Mouse (Mus musculus) gastrocnemius, adult 18-20 months (tissue): ENCODE results near the gene Ulk4. TPM values are rescaled to one million over a fixed set of nuclear protein-coding genes. Genes with fewer than 3 reads are reported as not detected.

ENCODE experiments used
- DNase-seq: peaks from one replicate; pipeline ENCODE4 v3.0.0; 2021; ENCODE audit warnings: low spot score
- total RNA-seq, 2 experiments: library from RNA; stranded (reverse); gene quantifications; 2 replicates each; pipeline ENCODE4 v1.2.3; 2021

Ulk4 gene
- total RNA-seq, 2 experiments from 2014 or later: 0.07 TPM

DNA sequence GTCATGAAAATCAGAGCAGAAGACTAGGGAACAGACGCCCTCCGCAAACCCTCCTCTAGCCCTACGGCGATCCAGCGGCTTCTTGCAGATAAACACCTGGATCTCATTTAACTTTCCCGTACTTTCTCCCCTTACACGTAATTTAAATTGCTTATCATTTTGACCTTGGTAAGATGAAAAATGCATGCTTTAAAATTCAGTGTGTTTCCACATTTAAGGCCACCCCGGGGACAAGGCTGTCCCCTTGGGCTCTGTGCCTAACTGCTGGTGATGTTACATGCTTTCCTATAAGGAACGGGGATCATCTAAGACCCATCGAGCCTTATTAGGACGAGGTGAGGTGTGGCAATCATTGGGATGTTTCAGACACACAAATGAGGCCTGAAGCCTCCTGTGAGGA lies 256.6 kb downstream of the Ulk4 start:
- no peak for DNase-seq

DNA sequence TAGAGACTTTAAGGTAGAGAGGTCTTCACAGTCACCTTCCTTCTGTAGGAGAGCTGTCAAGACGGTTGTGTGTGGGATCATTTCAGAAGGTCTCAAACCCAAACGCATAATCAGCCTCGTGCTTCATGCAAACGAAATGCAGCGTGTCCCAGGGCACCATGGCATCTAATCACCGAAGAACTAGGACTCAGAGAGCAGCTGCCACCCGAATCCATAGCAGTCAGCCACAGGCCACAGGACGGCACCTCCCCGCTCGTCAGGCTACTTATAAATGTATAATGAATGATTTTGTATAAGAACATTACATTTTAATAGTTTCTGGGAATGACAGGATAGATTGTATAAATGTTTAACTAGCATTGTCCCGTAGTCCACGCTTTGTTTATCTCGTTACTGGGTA lies 257.1 kb downstream of the Ulk4 start:
- no peak for DNase-seq

DNA sequence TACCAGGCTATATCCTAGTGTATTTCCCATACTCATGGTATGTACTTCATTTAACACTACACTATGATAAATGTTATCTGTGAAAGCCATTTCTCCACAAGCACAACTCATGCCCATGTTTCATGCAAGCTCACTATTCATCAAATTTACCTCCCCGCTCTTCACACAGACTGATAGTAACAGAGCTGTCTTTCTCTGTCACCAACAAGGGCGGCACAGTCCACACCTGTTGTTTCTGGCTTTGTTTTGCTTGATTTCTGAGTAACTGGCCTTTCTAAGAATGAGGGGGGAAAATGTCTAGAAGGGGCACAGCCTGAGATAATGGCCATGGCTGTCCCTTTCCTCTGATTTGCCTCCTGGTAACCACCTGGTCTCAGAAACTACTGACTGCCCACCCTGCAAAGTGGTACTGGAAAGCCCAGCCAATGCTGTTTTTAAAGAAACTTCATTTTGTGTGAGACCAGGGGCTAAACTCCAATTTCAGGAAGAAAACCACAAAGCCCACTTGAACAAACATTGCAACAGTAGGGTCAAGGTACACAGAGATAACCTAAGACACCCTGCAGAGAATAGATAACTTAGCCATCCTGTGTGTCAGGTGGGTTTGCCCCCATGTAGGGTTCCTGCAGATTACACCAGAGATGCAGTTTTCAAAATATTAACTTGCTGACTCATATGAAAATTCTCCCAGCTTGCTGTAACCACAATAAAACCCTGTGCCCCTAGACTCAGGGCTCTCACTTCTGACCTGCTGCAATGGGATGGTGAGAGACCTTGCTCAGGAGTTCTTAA lies 258.3 kb downstream of the Ulk4 start:
- no peak for DNase-seq

- DNase-seq: no peak
These were observed 261.0 kb downstream of the Ulk4 start for GRCm38 (mm10) chr9:121015810-121016502.

DNA sequence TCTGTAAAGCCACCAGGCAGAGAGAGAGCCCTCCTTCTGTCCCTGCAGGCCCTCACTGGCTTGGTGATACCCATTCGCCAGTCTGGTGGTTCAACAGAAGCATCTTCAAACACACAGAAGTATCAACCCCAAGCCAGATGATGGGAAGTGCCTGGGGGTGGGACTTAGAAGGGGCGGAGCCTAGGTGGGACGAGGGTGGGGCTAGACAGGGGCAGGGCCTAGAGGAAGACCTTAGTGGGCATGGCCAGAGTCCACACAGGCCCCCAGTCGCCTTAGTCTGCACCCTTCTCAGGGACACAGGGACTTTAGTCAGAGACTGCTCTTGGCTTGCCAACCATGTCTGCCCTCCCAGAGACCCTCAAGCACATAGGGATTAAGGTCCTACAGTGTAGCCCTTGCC lies 265.5 kb downstream of the Ulk4 start:
- DNase-seq: no peak

- no peak for DNase-seq
These were observed 266.5 kb downstream of the Ulk4 start for GRCm38 (mm10) chr9:121010544-121010943.

DNA sequence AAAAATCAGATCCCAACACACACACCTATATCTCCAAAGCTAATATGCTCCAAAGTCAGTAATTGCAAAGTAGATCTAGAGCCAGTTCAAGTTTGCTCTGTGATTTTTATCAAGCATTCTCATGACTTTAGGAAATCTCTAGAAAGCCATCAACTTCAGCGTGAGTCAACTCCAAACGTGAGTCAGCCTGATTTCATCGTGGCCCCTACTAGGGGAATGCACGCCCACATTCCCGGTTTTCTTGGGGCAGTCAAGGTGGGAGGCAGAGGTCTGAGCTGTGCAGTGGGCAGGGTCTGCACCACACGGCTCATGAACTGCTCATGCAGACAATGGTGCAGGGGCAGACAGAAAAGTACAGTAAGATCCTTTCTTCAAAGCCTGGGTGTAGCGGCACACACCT lies 271.0 kb downstream of the Ulk4 start:
- no peak for DNase-seq

- DNase-seq: no peak
These were observed 275.1 kb downstream of the Ulk4 start for GRCm38 (mm10) chr9:121001681-121002540.

GRCm38 (mm10) chr9:121000641-121001320 lies 276.2 kb downstream of the Ulk4 start:
- DNase-seq: no peak

DNA sequence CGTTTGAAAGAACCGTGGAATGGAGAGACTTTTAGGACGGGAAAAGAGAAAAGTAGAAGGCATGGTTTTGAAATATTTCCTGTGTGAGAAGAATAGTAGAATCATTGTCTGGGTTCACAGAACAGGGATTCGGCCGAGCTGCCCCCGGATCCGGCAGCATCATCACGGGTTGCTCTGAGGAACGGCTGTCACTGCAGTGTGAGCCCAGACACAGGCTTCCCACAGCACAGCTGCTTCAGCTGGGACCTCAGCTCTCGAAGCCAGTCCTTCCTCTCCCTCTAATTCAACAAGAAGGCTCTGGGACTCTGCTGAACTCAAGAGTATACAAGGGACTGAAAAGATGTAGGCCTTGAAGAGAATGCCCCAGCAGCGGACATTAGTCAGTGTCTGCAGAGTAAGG lies 278.3 kb downstream of the Ulk4 start:
- no peak for DNase-seq

GRCm38 (mm10) chr9:120994223-120995155 lies 282.5 kb downstream of the Ulk4 start:
- no peak for DNase-seq

- no peak for DNase-seq
These were observed 284.0 kb downstream of the Ulk4 start for GRCm38 (mm10) chr9:120993004-120993403.

DNA sequence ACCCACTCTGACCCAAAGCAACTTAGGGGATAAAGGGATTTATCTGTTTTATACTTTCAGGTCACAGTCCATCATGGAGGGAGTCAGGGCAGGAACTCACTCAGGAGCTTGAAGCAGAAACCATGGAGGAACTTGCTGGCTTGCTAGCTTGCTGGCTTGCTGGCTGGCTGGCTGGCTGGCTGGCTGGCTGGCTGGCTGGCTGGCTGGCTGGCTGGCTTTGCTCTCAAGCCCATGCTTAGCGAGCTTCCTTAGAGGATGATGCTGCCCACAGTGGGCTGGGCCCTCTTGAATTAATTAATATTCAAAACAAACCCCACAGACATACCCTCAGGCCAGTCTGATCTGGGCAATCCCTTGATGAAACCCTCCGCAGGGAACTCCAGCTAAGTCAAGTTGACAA lies 285.2 kb downstream of the Ulk4 start:
- DNase-seq: no peak

DNA sequence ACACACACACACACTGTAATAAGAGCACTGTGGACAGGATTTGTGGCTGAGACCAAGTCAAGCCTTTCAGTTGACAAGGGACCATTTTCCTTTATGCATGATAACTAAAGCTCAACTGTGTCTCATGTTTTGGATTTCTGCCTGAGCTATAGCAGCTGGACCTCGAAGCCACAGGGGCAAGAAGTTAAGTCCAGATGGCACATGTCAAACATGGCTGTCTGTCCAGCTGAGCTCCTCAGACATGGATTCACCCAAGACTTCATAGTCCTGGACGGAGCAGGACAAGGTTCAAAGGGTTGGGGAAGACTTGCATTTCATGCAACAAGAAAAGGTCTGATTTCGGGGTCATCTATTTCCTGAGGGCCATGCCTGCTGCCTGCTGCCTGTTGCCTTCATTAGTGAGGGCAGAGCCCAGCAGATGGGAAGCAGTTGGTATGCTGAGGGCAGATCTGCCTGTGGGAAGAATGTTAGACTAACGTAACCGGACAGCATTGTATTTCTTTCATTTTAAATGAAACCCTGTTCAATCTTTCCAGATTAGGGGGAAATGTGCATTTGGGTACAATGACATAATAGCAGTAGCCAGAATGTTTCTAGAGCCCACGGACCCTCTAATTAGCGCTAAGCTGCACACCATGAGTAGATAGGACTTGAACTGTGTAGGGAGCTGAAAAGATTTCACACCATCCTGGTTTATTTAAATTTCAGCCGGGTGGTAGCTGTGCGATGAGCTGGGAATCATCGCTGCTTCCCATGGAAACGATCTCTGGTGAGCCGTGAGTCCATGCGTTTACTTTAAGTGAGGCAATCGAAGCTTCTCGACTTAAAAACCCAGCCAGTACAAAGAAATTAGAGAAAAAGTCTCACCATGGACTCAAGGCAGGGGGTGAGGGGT lies 286.9 kb downstream of the Ulk4 start:
- DNase-seq: no peak

- DNase-seq: no peak
These were observed 288.9 kb downstream of the Ulk4 start for GRCm38 (mm10) chr9:120988088-120988487.

GRCm38 (mm10) chr9:120986994-120987393 lies 290.0 kb downstream of the Ulk4 start:
- DNase-seq: no peak

- no peak for DNase-seq
These were observed 290.7 kb downstream of the Ulk4 start for GRCm38 (mm10) chr9:120986255-120986654.

- DNase-seq: no peak
These were observed 291.5 kb downstream of the Ulk4 start for GRCm38 (mm10) chr9:120985524-120985923.

DNA sequence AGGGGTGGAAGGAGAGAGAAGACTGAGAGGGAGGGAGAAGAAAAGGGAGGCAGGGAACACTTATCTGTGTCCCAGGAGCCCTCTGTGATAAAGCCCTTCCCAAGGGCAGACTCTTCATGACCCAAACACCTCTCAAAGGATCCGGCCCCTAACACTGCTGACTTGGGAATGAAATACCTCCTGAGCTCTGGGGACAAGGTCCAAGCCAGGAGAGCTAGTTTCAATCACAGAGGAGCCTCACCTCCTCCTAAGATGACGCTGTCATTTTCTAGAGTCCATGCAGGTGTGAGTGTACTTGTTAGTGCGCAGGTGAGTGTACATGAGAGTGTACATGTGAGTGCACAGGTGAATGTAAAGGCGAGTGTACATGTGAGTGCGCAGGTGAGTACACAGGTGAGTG lies 292.0 kb downstream of the Ulk4 start:
- no peak for DNase-seq
